Mouse (Mus musculus): ENCODE data around the gene Limch1. TPM values are rescaled to one million over a fixed set of nuclear protein-coding genes. Genes with fewer than 3 reads are reported as not detected.
A peak's percentile ranks its signal among the peaks of the same experiment; 100 is the strongest.

The Limch1 gene
- polyA plus RNA-seq, 1 experiment from 2014 or later, result 55.6 TPM

DNA sequence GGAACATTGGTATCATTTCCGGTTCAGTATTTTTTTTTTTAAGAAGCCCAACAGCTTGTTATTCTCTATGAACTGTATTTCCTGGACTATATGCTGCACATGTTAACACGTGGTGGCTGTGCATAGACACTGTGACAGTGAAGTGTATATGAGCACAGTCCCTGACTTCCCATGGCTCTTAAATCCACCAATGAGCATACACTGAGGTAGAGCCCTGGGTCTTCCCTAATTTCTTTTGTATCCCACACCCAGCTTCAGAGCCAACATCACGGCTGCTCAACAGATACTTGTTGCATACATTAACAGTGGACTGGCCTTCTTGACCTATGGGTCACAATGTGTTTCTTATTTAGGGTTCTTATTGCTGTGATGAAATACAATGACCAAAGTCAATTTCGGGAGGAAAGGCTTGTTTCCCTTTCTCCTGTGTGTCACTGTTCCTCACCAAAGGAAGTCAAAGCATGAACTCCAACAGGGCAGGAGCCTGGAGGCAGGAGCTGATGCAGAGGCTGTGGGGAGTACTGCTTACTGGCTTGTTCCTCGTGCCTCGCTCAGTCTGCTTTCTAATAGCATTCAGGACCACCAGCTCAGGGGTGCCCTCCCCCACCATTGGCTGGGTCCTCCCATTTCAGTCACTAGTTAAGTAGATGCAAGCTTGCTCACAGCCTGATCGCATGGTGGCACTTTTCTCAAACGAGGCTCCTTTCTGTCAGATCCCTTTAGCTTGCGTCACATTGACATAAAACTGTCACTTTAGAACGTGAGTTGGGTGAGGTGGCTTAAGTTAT is 130.6 kb downstream of the Limch1 start:
- Histone ChIP-seq H3K36me3 (ENCODE audit: control insufficient read depth, insufficient read depth, low read length) (no peaks in the 10 kb centered on the region), H3K9ac (ENCODE audit: low read length) (no peak overlapping the region), H3K4me3 (ENCODE audit: low read depth, low read length) (no peak overlapping the region), H3K27me3 (replicated peaks; ENCODE audit: control insufficient read depth, insufficient read depth, low read length) (no peaks in the 10 kb centered on the region), H3K9me3 (replicated peaks; ENCODE audit: control insufficient read depth, low read length) (no peaks in the 10 kb centered on the region), H3K4me1 (ENCODE audit: control insufficient read depth, insufficient read depth, low read length) (no peaks in the 10 kb centered on the region), H3K27ac (ENCODE audit: low read depth, low read length) (no peak overlapping the region), H3K4me2 (ENCODE audit: low read length) (no peak overlapping the region)
- DNase-seq (ENCODE audit: low spot score) (no peak), ATAC-seq (0 out of 2 replicates have a peak, but pooled peaks have one; percentile 32)
- 57% methylated on average over 10 of the region's 10 CpGs for WGBS

DNA sequence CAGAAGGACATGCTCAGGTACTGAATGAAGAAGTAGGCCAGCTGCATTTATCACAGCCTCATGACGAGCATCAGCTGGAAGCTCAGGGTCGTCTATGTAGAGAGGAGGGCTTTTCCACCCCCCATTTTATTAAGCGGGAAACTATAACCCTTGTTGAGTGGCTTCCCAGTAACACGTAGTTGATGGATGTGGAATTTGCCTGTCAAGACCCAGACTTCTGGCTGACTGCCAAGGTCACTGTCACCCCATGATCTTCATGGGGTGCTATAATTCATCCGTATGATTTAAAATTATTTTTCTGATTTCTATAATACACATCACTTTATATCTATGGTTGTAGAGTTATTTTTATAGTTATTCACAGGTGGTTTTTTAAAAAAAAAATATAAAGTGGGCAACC is 131.4 kb downstream of the Limch1 start:
- H3K36me3 ChIP-seq (ENCODE audit: control insufficient read depth, insufficient read depth, low read length), result no peaks in the 10 kb centered on the region
- no peaks in the 10 kb centered on the region for H3K27me3 ChIP-seq (replicated peaks; ENCODE audit: control insufficient read depth, insufficient read depth, low read length)
- 77% methylated on average over 5 of the region's 5 CpGs for WGBS
- H3K4me1 ChIP-seq (ENCODE audit: control insufficient read depth, insufficient read depth, low read length), result no peaks in the 10 kb centered on the region
- H3K4me2 ChIP-seq (ENCODE audit: low read length), result no peak overlapping the region
- H3K9me3 ChIP-seq (replicated peaks; ENCODE audit: control insufficient read depth, low read length), result no peaks in the 10 kb centered on the region
- H3K27ac ChIP-seq (ENCODE audit: low read depth, low read length), result no peak overlapping the region
- ATAC-seq (no peak), DNase-seq (ENCODE audit: low spot score) (no peak)
- H3K4me3 ChIP-seq (ENCODE audit: low read depth, low read length), result no peak overlapping the region
- H3K9ac ChIP-seq (ENCODE audit: low read length), result no peak overlapping the region

DNA sequence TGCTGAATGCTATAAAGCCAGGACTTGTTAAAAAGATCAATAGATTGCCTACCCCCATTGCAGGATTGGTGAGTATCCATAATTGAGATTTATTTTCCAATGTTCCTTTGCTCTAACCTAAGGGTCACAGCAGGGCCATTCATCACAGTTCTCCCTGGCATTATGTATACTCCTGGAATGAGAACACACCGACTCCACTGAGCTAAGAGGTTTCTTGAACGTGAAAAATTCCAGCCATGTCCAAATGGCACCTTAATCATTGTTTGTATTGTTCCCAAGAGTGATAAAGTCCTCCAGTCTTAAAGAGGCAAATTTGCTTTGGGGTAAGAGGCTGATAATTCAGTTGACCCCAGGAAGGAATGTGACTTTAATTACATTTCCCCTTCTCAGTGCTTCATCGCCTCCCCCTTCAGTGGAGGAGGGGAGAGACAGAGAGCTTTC is 136.3 kb downstream of the Limch1 start:
- no peaks in the 10 kb centered on the region for H3K4me1 ChIP-seq (ENCODE audit: control insufficient read depth, insufficient read depth, low read length)
- H3K36me3 ChIP-seq (ENCODE audit: control insufficient read depth, insufficient read depth, low read length), result no peaks in the 10 kb centered on the region
- H3K27me3 ChIP-seq (replicated peaks; ENCODE audit: control insufficient read depth, insufficient read depth, low read length), result no peaks in the 10 kb centered on the region
- H3K9me3 ChIP-seq (replicated peaks; ENCODE audit: control insufficient read depth, low read length), result no peaks in the 10 kb centered on the region; the same call in 1 of the 2 replicates
- ATAC-seq (no peak), DNase-seq (ENCODE audit: low spot score) (no peak)
- 51% methylated on average over 3 of the region's 3 CpGs for WGBS
- no peak overlapping the region for H3K9ac ChIP-seq (ENCODE audit: low read length)
- no peak overlapping the region for H3K4me2 ChIP-seq (ENCODE audit: low read length)
- H3K27ac ChIP-seq (ENCODE audit: low read depth, low read length), result no peak overlapping the region
- no peak overlapping the region for H3K4me3 ChIP-seq (ENCODE audit: low read depth, low read length)

DNA sequence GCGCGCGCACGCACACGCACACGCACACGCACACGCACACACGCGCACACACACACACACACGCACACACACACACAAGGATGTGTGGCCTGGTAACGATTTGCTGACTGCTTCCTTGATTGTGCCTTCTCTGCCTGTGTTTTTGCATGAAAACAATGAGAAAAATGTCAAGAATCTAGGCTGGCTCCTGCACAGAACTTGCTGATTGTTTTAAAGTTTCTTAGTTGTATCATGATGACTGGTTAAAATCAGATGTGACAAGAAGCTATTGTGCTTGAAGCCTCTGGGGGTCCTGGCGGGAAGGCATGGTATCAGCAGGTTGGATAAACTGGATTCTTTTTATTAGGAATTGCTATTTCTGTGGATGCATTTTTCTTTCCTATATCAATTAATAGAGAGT is 137.1 kb downstream of the Limch1 start:
- H3K4me1 ChIP-seq (ENCODE audit: control insufficient read depth, insufficient read depth, low read length), result no peaks in the 10 kb centered on the region
- 88% methylated on average over 13 of the region's 13 CpGs for WGBS
- no peaks in the 10 kb centered on the region for H3K27me3 ChIP-seq (replicated peaks; ENCODE audit: control insufficient read depth, insufficient read depth, low read length)
- DNase-seq (ENCODE audit: low spot score) (no peak), ATAC-seq (no peak)
- H3K27ac ChIP-seq (ENCODE audit: low read depth, low read length), result no peak overlapping the region
- no peak overlapping the region for H3K4me2 ChIP-seq (ENCODE audit: low read length)
- H3K9me3 ChIP-seq (replicated peaks; ENCODE audit: control insufficient read depth, low read length), result no peaks in the 10 kb centered on the region; the same call in 1 of the 2 replicates
- H3K36me3 ChIP-seq (ENCODE audit: control insufficient read depth, insufficient read depth, low read length), result no peaks in the 10 kb centered on the region
- no peak overlapping the region for H3K9ac ChIP-seq (ENCODE audit: low read length)
- no peak overlapping the region for H3K4me3 ChIP-seq (ENCODE audit: low read depth, low read length)

DNA sequence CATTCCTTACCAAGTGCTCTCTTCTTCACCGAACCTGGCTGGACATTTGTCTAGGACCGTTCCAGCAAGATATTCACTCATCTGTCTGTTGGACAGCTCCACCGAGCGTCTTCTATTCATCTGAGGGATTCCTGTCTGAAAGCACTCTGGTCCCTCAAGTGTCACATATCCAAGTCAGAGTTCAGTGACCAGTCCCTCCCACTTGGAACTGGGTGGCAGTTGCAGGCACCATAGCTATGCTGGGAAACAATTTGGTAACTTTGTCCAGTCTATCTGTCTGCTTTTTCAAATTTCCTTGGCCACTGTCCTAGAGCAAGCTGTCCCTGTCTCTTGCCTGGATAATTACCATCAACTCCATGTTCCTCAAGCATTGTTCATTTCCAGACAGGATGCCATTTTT is 138.9 kb downstream of the Limch1 start:
- Histone ChIP-seq H3K9me3 (replicated peaks; ENCODE audit: control insufficient read depth, low read length) (no peaks in the 10 kb centered on the region; the same call in 1 of the 2 replicates), H3K4me1 (ENCODE audit: control insufficient read depth, insufficient read depth, low read length) (no peaks in the 10 kb centered on the region), H3K36me3 (ENCODE audit: control insufficient read depth, insufficient read depth, low read length) (no peaks in the 10 kb centered on the region), H3K27me3 (replicated peaks; ENCODE audit: control insufficient read depth, insufficient read depth, low read length) (no peaks in the 10 kb centered on the region), H3K27ac (ENCODE audit: low read depth, low read length) (no peak overlapping the region), H3K4me3 (ENCODE audit: low read depth, low read length) (no peak overlapping the region), H3K9ac (ENCODE audit: low read length) (no peak overlapping the region), H3K4me2 (ENCODE audit: low read length) (no peak overlapping the region)
- ATAC-seq (no peak), DNase-seq (ENCODE audit: low spot score) (no peak)
- 89% methylated on average over 4 of the region's 4 CpGs for whole genome bisulfite sequencing

DNA sequence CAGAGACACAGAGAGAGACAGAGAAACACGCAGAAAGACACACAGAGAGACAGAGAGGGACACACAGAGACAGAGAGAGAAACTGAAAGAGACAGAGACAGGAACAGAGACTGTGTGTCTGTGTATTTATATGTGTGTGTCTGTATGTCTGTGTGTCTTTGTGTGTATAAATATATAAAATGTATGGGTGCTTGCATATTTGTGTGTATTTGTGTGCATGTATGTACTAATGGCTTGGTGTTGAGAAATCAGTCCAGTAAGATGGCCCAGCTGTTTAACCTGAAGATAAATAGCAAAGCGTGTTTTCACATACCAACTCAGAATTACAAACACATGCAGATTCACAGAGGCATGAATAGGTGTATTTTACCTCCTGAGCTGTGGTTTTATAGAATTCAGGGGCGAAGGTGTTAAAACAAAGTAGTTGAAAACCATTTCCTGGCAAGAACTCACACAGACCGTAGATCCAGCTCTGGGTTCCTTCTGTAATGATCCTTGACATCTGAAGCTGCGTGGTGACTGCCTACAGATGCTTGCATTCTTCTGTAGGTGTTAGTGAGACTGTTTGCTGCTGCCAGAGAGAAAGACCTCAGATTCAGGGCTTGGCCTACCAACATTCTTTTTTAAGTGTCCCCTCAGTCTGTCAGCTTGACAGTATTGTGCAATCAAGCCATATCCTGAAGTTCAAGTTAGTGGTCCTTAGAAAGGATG is 140.9 kb downstream of the Limch1 start:
- Histone ChIP-seq H3K4me1 (ENCODE audit: control insufficient read depth, insufficient read depth, low read length) (no peaks in the 10 kb centered on the region), H3K27me3 (replicated peaks; ENCODE audit: control insufficient read depth, insufficient read depth, low read length) (no peaks in the 10 kb centered on the region), H3K36me3 (ENCODE audit: control insufficient read depth, insufficient read depth, low read length) (no peaks in the 10 kb centered on the region), H3K9ac (ENCODE audit: low read length) (no peak overlapping the region), H3K9me3 (replicated peaks; ENCODE audit: control insufficient read depth, low read length) (no peaks in the 10 kb centered on the region; the same call in 1 of the 2 replicates), H3K4me3 (ENCODE audit: low read depth, low read length) (no peak overlapping the region), H3K27ac (ENCODE audit: low read depth, low read length) (no peak overlapping the region), H3K4me2 (ENCODE audit: low read length) (no peak overlapping the region)
- ATAC-seq (no peak), DNase-seq (ENCODE audit: low spot score) (no peak)
- WGBS, result 89% methylated on average over 5 of the region's 5 CpGs

DNA sequence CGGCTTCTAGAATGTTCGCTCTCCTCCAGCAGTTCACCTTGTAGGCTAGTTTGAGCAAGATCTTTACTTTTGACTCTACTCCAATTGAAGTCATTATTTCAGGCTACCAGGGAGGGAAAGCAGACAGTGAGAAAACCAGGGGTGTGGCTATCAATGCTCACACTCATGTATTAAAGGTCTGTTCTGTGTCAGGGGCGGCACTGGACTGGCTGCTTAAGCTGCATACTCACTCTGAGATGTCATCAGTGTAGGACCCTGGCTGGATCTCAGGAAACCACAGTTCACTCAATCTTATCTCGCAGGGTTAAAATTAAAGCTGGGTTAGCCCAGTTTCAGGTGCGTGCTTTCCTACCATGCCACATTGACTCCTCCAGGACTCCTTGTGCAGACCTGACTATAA is 142.4 kb downstream of the Limch1 start:
- H3K27me3 ChIP-seq (replicated peaks; ENCODE audit: control insufficient read depth, insufficient read depth, low read length), result no peaks in the 10 kb centered on the region
- H3K4me3 ChIP-seq (ENCODE audit: low read depth, low read length), result no peak overlapping the region
- H3K4me2 ChIP-seq (ENCODE audit: low read length), result no peak overlapping the region
- WGBS, result 94% methylated on average over 5 of the region's 5 CpGs
- no peaks in the 10 kb centered on the region for H3K36me3 ChIP-seq (ENCODE audit: control insufficient read depth, insufficient read depth, low read length)
- H3K9ac ChIP-seq (ENCODE audit: low read length), result no peak overlapping the region
- ATAC-seq (no peak), DNase-seq (ENCODE audit: low spot score) (no peak)
- H3K9me3 ChIP-seq (replicated peaks; ENCODE audit: control insufficient read depth, low read length), result no peaks in the 10 kb centered on the region; the same call in 1 of the 2 replicates
- H3K27ac ChIP-seq (ENCODE audit: low read depth, low read length), result no peak overlapping the region
- H3K4me1 ChIP-seq (ENCODE audit: control insufficient read depth, insufficient read depth, low read length), result no peaks in the 10 kb centered on the region

DNA sequence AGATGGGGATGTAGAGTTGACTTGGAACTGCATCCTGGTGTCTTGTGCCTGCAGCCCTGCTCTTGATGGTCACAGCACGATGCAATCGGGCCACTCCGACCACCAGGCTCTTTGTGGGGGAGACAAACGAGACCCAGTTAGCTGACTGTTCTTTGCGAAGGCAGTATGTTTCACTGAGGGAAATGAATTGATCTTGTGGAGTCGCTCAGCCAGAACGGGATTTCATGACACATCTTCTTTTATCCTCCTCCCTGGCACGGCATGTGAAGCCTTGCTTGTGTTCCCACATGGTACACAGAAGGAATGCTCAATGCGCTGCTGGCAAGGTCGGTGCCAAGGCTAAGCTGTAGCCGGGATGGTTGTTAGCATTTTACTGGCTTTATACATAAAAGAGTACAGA is 143.7 kb downstream of the Limch1 start:
- no peaks in the 10 kb centered on the region; the same call in 1 of the 2 replicates for H3K9me3 ChIP-seq (replicated peaks; ENCODE audit: control insufficient read depth, low read length)
- no peak overlapping the region for H3K4me3 ChIP-seq (ENCODE audit: low read depth, low read length)
- 31% methylated on average over 11 of the region's 11 CpGs for WGBS
- H3K27ac ChIP-seq (ENCODE audit: low read depth, low read length), result no peak overlapping the region
- H3K27me3 ChIP-seq (replicated peaks; ENCODE audit: control insufficient read depth, insufficient read depth, low read length), result no peaks in the 10 kb centered on the region
- no peak overlapping the region for H3K4me2 ChIP-seq (ENCODE audit: low read length)
- H3K4me1 ChIP-seq (ENCODE audit: control insufficient read depth, insufficient read depth, low read length), result no peaks in the 10 kb centered on the region
- no peak overlapping the region for H3K9ac ChIP-seq (ENCODE audit: low read length)
- ATAC-seq (peak; percentile 91), DNase-seq (ENCODE audit: low spot score) (peak; percentile 90)
- no peaks in the 10 kb centered on the region for H3K36me3 ChIP-seq (ENCODE audit: control insufficient read depth, insufficient read depth, low read length)
